Mouse (Mus musculus): ENCODE measurements around the gene Inpp5e. TPM values are rescaled to one million over a fixed set of nuclear protein-coding genes. Genes with fewer than 3 reads are reported as not detected.
A peak's percentile ranks its signal among the peaks of the same experiment; 100 is the strongest.

The Inpp5e gene
- polyA plus RNA-seq, 1 experiment from 2014 or later = 29.7 TPM

- under 1% methylated on average over 38 of the region's 38 CpGs for WGBS
- Histone ChIP-seq H3K27me3 (ENCODE audit: insufficient read depth, poor library complexity, severe bottlenecking) (no peaks in the 10 kb centered on the region), H3K4me1 (replicated peaks) (peaks cover 18% of the 10 kb centered on the region), H3K9me3 (no peaks in the 10 kb centered on the region), H3K36me3 (peaks cover 71% of the 10 kb centered on the region), H3K4me3 (peak within 1 kb of the TSS; percentile 95), H3K27ac (peak within 1 kb of the TSS; percentile 87)
- DNase-seq (ENCODE audit: low spot score) = peak; percentile 86
Observed at GRCm38 (mm10) chr2:26380131-26380771, 28.8 kb downstream of the Inpp5e start, which contains the start of gene Snapc4. Gene Snapc4 (minus strand): TSS chr2:26380653.

- peaks cover 100% of the 10 kb centered on the region for H3K36me3 ChIP-seq
- no peak overlapping the region for H3K27ac ChIP-seq
- H3K9me3 ChIP-seq = no peaks in the 10 kb centered on the region
- DNase-seq (ENCODE audit: low spot score) = no peak
- no peaks in the 10 kb centered on the region for H3K4me1 ChIP-seq (replicated peaks)
- WGBS = 97% methylated on average over 8 of the region's 8 CpGs
- H3K27me3 ChIP-seq (ENCODE audit: insufficient read depth, poor library complexity, severe bottlenecking) = no peaks in the 10 kb centered on the region
- H3K4me3 ChIP-seq = no peak overlapping the region
Observed at GRCm38 (mm10) chr2:26372396-26372795, 36.6 kb downstream of the Inpp5e start.

GRCm38 (mm10) chr2:26368572-26368971, 40.4 kb downstream of the Inpp5e start:
- Histone ChIP-seq H3K27ac (no peak overlapping the region), H3K27me3 (ENCODE audit: insufficient read depth, poor library complexity, severe bottlenecking) (no peaks in the 10 kb centered on the region), H3K4me3 (no peak overlapping the region), H3K36me3 (peaks cover 100% of the 10 kb centered on the region), H3K4me1 (replicated peaks) (no peaks in the 10 kb centered on the region), H3K9me3 (no peaks in the 10 kb centered on the region)
- DNase-seq (ENCODE audit: low spot score) = no peak
- WGBS = 84% methylated on average over 1 of the region's 1 CpGs

- no peaks in the 10 kb centered on the region for H3K27me3 ChIP-seq (ENCODE audit: insufficient read depth, poor library complexity, severe bottlenecking)
- H3K27ac ChIP-seq = no peak overlapping the region
- H3K36me3 ChIP-seq = peaks cover 100% of the 10 kb centered on the region
- H3K4me3 ChIP-seq = no peak overlapping the region
- no peaks in the 10 kb centered on the region for H3K4me1 ChIP-seq (replicated peaks)
- 90% methylated on average over 6 of the region's 6 CpGs for WGBS
- DNase-seq (ENCODE audit: low spot score) = no peak
- H3K9me3 ChIP-seq = no peaks in the 10 kb centered on the region
Observed at GRCm38 (mm10) chr2:26367911-26368310, 41.1 kb downstream of the Inpp5e start.

GRCm38 (mm10) chr2:26364738-26365465, 44.1 kb downstream of the Inpp5e start:
- no peak overlapping the region for H3K27ac ChIP-seq
- WGBS = 93% methylated on average over 10 of the region's 10 CpGs
- no peak for DNase-seq (ENCODE audit: low spot score)
- H3K4me3 ChIP-seq = no peak overlapping the region
- no peaks in the 10 kb centered on the region for H3K9me3 ChIP-seq
- no peaks in the 10 kb centered on the region for H3K27me3 ChIP-seq (ENCODE audit: insufficient read depth, poor library complexity, severe bottlenecking)
- peaks cover 76% of the 10 kb centered on the region for H3K36me3 ChIP-seq
- no peaks in the 10 kb centered on the region for H3K4me1 ChIP-seq (replicated peaks)

GRCm38 (mm10) chr2:26363481-26363880, 45.5 kb downstream of the Inpp5e start:
- Histone ChIP-seq H3K4me3 (no peak overlapping the region), H3K27ac (no peak overlapping the region), H3K9me3 (no peaks in the 10 kb centered on the region), H3K4me1 (replicated peaks) (no peaks in the 10 kb centered on the region), H3K27me3 (ENCODE audit: insufficient read depth, poor library complexity, severe bottlenecking) (no peaks in the 10 kb centered on the region), H3K36me3 (peaks cover 62% of the 10 kb centered on the region)
- WGBS = 78% methylated on average over 5 of the region's 5 CpGs
- no peak for DNase-seq (ENCODE audit: low spot score)

GRCm38 (mm10) chr2:26362991-26363390, 46.0 kb downstream of the Inpp5e start:
- DNase-seq (ENCODE audit: low spot score) = no peak

GRCm38 (mm10) chr2:26360772-26361171, 48.2 kb downstream of the Inpp5e start, which contains the start of gene Card9:
Gene Card9 (minus strand): TSS chr2:26360918.
- no peak for DNase-seq (ENCODE audit: low spot score)
- Histone ChIP-seq H3K4me3 (no peak within 1 kb of the TSS), H3K27me3 (ENCODE audit: insufficient read depth, poor library complexity, severe bottlenecking) (no peaks in the 10 kb centered on the region), H3K36me3 (peaks cover 35% of the 10 kb centered on the region), H3K4me1 (replicated peaks) (peaks cover 9% of the 10 kb centered on the region; the same call in 1 of the 2 replicates), H3K27ac (no peak within 1 kb of the TSS), H3K9me3 (no peaks in the 10 kb centered on the region)
- WGBS = 56% methylated on average over 3 of the region's 3 CpGs

More at GRCm38 (mm10) chr2:26362991-26363390, 46.0 kb downstream of the Inpp5e start:
- WGBS = 89% methylated on average over 5 of the region's 5 CpGs
- Histone ChIP-seq H3K4me1 (replicated peaks) (peaks cover under 1% of the 10 kb centered on the region; the same call in 1 of the 2 replicates), H3K9me3 (no peaks in the 10 kb centered on the region), H3K36me3 (peaks cover 57% of the 10 kb centered on the region), H3K27ac (no peak overlapping the region), H3K27me3 (ENCODE audit: insufficient read depth, poor library complexity, severe bottlenecking) (no peaks in the 10 kb centered on the region), H3K4me3 (no peak overlapping the region)

- no peak overlapping the region for H3K27ac ChIP-seq
- 90% methylated on average over 6 of the region's 6 CpGs for whole genome bisulfite sequencing
- H3K4me3 ChIP-seq = no peak overlapping the region
- DNase-seq (ENCODE audit: low spot score) = no peak
- H3K9me3 ChIP-seq = no peaks in the 10 kb centered on the region
- H3K36me3 ChIP-seq = peaks cover 27% of the 10 kb centered on the region
- H3K27me3 ChIP-seq (ENCODE audit: insufficient read depth, poor library complexity, severe bottlenecking) = no peaks in the 10 kb centered on the region
- H3K4me1 ChIP-seq (replicated peaks) = peaks cover 9% of the 10 kb centered on the region; the same call in 1 of the 2 replicates
Observed at GRCm38 (mm10) chr2:26359983-26360382, 49.0 kb downstream of the Inpp5e start.

- H3K4me1 ChIP-seq (replicated peaks) = peaks cover 10% of the 10 kb centered on the region; the same call in 1 of the 2 replicates
- peaks cover 15% of the 10 kb centered on the region for H3K36me3 ChIP-seq
- no peak overlapping the region for H3K4me3 ChIP-seq
- no peaks in the 10 kb centered on the region for H3K9me3 ChIP-seq
- H3K27me3 ChIP-seq (ENCODE audit: insufficient read depth, poor library complexity, severe bottlenecking) = no peaks in the 10 kb centered on the region
- DNase-seq (ENCODE audit: low spot score) = no peak
- 89% methylated on average over 13 of the region's 13 CpGs for WGBS
- no peak overlapping the region for H3K27ac ChIP-seq
Observed at GRCm38 (mm10) chr2:26358667-26359320, 50.2 kb downstream of the Inpp5e start.

- H3K9me3 ChIP-seq = no peaks in the 10 kb centered on the region
- H3K4me1 ChIP-seq (replicated peaks) = peaks cover 23% of the 10 kb centered on the region
- no peak for DNase-seq (ENCODE audit: low spot score)
- no peak overlapping the region for H3K27ac ChIP-seq
- H3K36me3 ChIP-seq = peaks cover 2% of the 10 kb centered on the region
- H3K4me3 ChIP-seq = no peak overlapping the region
- H3K27me3 ChIP-seq (ENCODE audit: insufficient read depth, poor library complexity, severe bottlenecking) = no peaks in the 10 kb centered on the region
- WGBS = 56% methylated on average over 15 of the region's 15 CpGs
Observed at GRCm38 (mm10) chr2:26357484-26357883, 51.5 kb downstream of the Inpp5e start.

- WGBS = 78% methylated on average over 7 of the region's 7 CpGs
- Histone ChIP-seq H3K4me3 (no peak overlapping the region), H3K27ac (no peak overlapping the region), H3K9me3 (no peaks in the 10 kb centered on the region), H3K4me1 (replicated peaks) (peaks cover 26% of the 10 kb centered on the region), H3K27me3 (ENCODE audit: insufficient read depth, poor library complexity, severe bottlenecking) (no peaks in the 10 kb centered on the region), H3K36me3 (no peaks in the 10 kb centered on the region)
- DNase-seq (ENCODE audit: low spot score) = no peak
Observed at GRCm38 (mm10) chr2:26356678-26357077, 52.3 kb downstream of the Inpp5e start.

GRCm38 (mm10) chr2:26356231-26356630, 52.8 kb downstream of the Inpp5e start:
- DNase-seq (ENCODE audit: low spot score) = no peak
- Histone ChIP-seq H3K36me3 (no peaks in the 10 kb centered on the region), H3K4me1 (replicated peaks) (peaks cover 28% of the 10 kb centered on the region), H3K27me3 (ENCODE audit: insufficient read depth, poor library complexity, severe bottlenecking) (no peaks in the 10 kb centered on the region), H3K4me3 (no peak overlapping the region), H3K9me3 (no peaks in the 10 kb centered on the region), H3K27ac (no peak overlapping the region)
- 81% methylated on average over 4 of the region's 4 CpGs for WGBS

Data from hindbrain, embryonic 10.5 days (tissue).